Mouse (Mus musculus): ENCODE measurements at regions not wholly inside any gene's neighbourhood (a gene's known extent, or its start where the extent isn't known, plus 50 kb on each side); places are given as distances from the start of the nearest gene placed in this dataset.

DNA sequence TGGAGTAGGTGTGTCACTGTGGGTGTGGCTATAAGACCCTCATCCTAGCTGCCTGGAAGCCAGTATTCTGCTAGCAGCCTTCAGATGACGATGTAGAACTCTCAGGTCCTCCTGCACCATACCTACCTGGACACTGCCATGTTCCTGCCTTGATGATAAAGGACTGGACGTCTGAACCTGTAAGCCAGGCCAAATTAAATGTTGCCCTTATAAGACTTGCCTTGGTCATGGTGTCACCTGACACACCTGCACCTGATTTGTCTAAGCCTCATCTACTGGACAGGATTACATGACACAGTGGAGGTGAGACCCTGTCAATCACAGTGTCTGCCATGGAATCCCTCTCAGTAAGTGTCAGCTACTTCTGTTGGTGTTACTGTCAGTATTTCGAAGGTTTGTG is 92.5 kb upstream of the Pgrmc2 start:
- H3K4me1 ChIP-seq (ENCODE audit: control insufficient read depth, insufficient read depth, insufficient read length, low read length): no peaks in the 10 kb centered on the region
- no peak overlapping the region for H3K4me3 ChIP-seq (ENCODE audit: low read depth, low read length)
- no peaks in the 10 kb centered on the region for H3K27me3 ChIP-seq (ENCODE audit: control insufficient read depth, insufficient read depth, low read length)
- H3K27ac ChIP-seq (ENCODE audit: insufficient read depth, low read depth, low read length): no peak overlapping the region
- no peaks in the 10 kb centered on the region for H3K36me3 ChIP-seq (ENCODE audit: control insufficient read depth, insufficient read depth, low read length)
- TF ChIP-seq CTCF (IDR thresholded peaks at IDR 0.05; ENCODE audit: extremely low read depth, insufficient read length, insufficient replicate concordance, low read depth, low read length) (no peak), POLR2A (IDR thresholded peaks at IDR 0.05; ENCODE audit: low read depth, low read length) (no peak)
- WGBS: 93% methylated on average over 3 of the region's 3 CpGs

DNA sequence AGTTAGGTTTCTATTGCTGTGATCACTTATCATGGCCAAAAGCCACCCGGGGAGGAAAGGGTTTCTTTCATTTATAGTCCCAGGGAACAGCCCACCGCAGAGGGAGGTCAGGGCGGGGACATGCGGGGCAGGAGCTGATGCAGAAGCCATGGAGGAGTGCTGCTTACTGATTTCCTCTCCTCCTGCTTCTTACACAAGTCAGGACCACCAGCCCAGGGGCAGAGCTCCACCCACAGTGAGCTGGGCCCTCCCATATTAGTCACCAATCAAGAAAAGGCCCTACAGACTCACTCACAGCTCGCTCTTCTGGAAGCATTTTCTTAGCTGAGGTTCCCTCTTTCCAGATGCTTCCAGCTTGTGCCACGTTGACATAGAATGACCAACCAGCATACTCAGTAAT is 90.7 kb upstream of the Pgrmc2 start:
- 52% methylated on average over 6 of the region's 6 CpGs for WGBS
- TF ChIP-seq POLR2A (IDR thresholded peaks at IDR 0.05; ENCODE audit: low read depth, low read length) (no peak), CTCF (IDR thresholded peaks at IDR 0.05; ENCODE audit: extremely low read depth, insufficient read length, insufficient replicate concordance, low read depth, low read length) (no peak)
- no peaks in the 10 kb centered on the region for H3K36me3 ChIP-seq (ENCODE audit: control insufficient read depth, insufficient read depth, low read length)
- H3K27me3 ChIP-seq (ENCODE audit: control insufficient read depth, insufficient read depth, low read length): no peaks in the 10 kb centered on the region
- no peaks in the 10 kb centered on the region for H3K4me1 ChIP-seq (ENCODE audit: control insufficient read depth, insufficient read depth, insufficient read length, low read length)
- no peak overlapping the region for H3K27ac ChIP-seq (ENCODE audit: insufficient read depth, low read depth, low read length)
- no peak overlapping the region for H3K4me3 ChIP-seq (ENCODE audit: low read depth, low read length)

DNA sequence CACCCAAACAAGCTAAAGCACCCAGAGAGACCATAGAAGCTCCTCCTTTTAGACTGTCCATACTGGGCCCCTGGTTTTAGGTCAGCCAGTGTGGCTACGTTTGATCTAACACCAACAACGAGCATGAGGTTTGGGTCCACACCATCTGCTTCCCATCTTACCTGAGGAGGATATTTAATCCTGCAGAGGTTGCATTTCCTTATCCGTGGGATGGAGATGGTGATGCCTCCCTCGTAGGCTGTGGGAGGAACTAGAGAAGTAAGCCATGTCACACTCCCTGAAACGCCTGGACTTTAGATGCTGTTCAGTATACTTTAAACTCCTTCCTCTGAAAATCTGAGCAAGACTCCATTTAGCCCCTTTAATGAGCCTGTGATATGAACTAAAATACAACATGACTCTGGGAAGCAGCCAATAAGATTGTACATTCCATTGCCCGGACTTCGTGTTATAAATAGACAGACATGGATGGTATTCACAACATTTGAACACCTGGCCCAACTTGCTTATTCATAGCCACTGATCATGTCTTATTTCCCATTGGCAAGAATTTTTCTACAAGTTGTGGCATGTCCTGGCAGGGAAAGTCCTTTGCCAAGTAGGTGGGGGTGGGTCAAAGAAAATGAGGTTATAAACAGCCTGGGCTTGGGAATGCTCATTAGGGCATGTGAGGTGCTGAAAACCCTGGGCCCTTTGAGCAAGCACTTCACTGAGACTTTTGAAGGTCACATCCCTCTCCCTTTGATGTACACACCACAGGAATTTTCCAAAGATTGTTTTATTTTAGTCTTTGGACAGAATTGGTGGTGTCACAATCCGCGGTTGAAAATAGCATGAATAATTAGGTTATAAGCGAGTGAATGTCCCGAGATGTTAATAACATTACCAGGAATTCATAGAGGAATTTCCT is 89.7 kb upstream of the Pgrmc2 start:
- Histone ChIP-seq H3K4me3 (ENCODE audit: low read depth, low read length) (no peak overlapping the region), H3K27ac (ENCODE audit: insufficient read depth, low read depth, low read length) (no peak overlapping the region), H3K27me3 (ENCODE audit: control insufficient read depth, insufficient read depth, low read length) (no peaks in the 10 kb centered on the region), H3K36me3 (ENCODE audit: control insufficient read depth, insufficient read depth, low read length) (no peaks in the 10 kb centered on the region), H3K4me1 (ENCODE audit: control insufficient read depth, insufficient read depth, insufficient read length, low read length) (no peaks in the 10 kb centered on the region)
- 60% methylated on average over 11 of the region's 11 CpGs for WGBS
- no peak for TF ChIP-seq POLR2A (IDR thresholded peaks at IDR 0.05; ENCODE audit: low read depth, low read length)
- no peak for TF ChIP-seq CTCF (IDR thresholded peaks at IDR 0.05; ENCODE audit: extremely low read depth, insufficient read length, insufficient replicate concordance, low read depth, low read length)

DNA sequence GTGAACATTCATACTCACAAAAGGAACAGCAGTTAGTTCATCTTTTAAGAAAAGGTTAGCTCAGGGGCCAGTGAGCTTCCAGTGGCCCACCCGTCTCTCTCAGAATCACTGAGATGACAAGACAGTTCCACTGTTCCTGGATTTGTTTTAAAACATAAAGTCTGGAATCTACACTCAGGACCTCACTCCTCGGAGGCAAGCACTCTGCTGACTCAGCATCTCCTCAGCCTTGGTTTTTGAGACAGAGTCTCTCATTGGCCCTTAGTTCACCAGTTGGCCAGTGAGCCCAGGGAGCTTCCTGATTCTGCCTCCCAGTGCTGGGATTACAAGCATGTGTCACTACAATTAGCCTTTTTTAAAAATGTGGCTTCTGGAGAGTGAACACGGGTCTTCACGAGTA is 88.9 kb upstream of the Pgrmc2 start:
- no peak for TF ChIP-seq CTCF (IDR thresholded peaks at IDR 0.05; ENCODE audit: extremely low read depth, insufficient read length, insufficient replicate concordance, low read depth, low read length)
- no peak for TF ChIP-seq POLR2A (IDR thresholded peaks at IDR 0.05; ENCODE audit: low read depth, low read length)
- WGBS: 94% methylated on average over 4 of the region's 4 CpGs
- no peaks in the 10 kb centered on the region for H3K36me3 ChIP-seq (ENCODE audit: control insufficient read depth, insufficient read depth, low read length)
- no peak overlapping the region for H3K27ac ChIP-seq (ENCODE audit: insufficient read depth, low read depth, low read length)
- H3K27me3 ChIP-seq (ENCODE audit: control insufficient read depth, insufficient read depth, low read length): no peaks in the 10 kb centered on the region
- no peaks in the 10 kb centered on the region for H3K4me1 ChIP-seq (ENCODE audit: control insufficient read depth, insufficient read depth, insufficient read length, low read length)
- H3K4me3 ChIP-seq (ENCODE audit: low read depth, low read length): no peak overlapping the region

DNA sequence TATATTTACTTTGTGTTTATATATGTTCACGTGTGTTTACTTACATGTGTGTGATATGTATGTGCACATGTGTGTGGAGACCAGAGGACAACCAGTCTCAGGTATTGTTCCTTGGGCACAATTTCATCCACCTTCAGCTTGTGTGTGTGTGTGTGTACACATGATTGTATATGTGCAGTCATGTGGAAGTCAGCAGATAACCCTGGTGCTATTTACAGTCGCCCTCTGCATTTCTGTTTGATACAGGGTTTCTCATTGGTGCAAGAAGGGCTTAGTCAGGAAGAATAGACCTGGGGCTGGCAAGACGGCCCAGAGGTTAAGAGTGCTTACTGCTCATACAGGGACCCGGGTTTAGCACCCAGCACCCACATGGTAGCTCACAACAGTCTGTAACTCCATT is 88.5 kb upstream of the Pgrmc2 start:
- no peak for TF ChIP-seq POLR2A (IDR thresholded peaks at IDR 0.05; ENCODE audit: low read depth, low read length)
- no peak for TF ChIP-seq CTCF (IDR thresholded peaks at IDR 0.05; ENCODE audit: extremely low read depth, insufficient read length, insufficient replicate concordance, low read depth, low read length)
- Histone ChIP-seq H3K4me3 (ENCODE audit: low read depth, low read length) (no peak overlapping the region), H3K4me1 (ENCODE audit: control insufficient read depth, insufficient read depth, insufficient read length, low read length) (no peaks in the 10 kb centered on the region), H3K36me3 (ENCODE audit: control insufficient read depth, insufficient read depth, low read length) (no peaks in the 10 kb centered on the region), H3K27me3 (ENCODE audit: control insufficient read depth, insufficient read depth, low read length) (no peaks in the 10 kb centered on the region), H3K27ac (ENCODE audit: insufficient read depth, low read depth, low read length) (no peak overlapping the region)
- WGBS: 88% methylated on average over 4 of the region's 4 CpGs

DNA sequence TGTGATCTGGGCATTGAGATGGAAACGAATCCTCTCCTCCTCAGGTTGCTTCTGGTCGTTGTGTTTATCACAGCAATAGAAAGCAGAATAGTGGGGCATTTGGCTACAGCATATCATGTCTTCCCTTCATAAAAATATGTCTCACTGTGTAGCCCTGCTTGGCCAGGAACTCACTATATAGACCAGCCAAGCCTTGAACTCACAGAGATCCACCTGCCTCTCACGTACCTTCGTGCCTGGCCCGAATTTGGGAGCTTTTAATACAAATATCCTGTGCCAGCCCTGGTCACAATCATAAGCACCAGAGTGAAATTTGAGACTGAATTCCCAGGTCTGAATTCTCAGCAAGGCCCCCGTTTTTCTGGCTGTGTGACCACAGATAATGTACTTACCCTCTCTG is 87.7 kb upstream of the Pgrmc2 start:
- TF ChIP-seq CTCF (IDR thresholded peaks at IDR 0.05; ENCODE audit: extremely low read depth, insufficient read length, insufficient replicate concordance, low read depth, low read length) (no peak), POLR2A (IDR thresholded peaks at IDR 0.05; ENCODE audit: low read depth, low read length) (no peak)
- 83% methylated on average over 6 of the region's 6 CpGs for WGBS
- Histone ChIP-seq H3K4me1 (ENCODE audit: control insufficient read depth, insufficient read depth, insufficient read length, low read length) (no peaks in the 10 kb centered on the region), H3K27me3 (ENCODE audit: control insufficient read depth, insufficient read depth, low read length) (no peaks in the 10 kb centered on the region), H3K36me3 (ENCODE audit: control insufficient read depth, insufficient read depth, low read length) (no peaks in the 10 kb centered on the region), H3K4me3 (ENCODE audit: low read depth, low read length) (no peak overlapping the region), H3K27ac (ENCODE audit: insufficient read depth, low read depth, low read length) (no peak overlapping the region)

DNA sequence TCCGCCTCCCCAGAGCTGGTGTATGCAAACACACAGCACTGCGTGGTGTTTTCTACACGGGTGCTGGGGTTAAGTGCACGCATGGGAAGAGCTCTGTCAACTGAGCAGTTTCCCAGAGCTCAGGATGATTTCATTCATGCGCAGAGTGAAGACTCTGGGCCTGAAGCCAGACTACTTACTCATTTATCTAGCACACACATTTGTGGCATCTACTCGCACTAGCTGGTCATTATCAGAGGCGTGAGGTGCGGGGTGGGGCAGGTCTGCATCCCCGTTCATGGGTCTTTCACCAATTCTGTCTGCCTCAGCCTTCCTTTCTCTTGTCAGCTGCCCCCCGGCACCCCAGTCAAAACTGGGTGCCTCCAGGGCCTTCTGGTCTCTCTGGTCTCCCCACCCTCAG is 86.6 kb upstream of the Pgrmc2 start:
- no peaks in the 10 kb centered on the region for H3K4me1 ChIP-seq (ENCODE audit: control insufficient read depth, insufficient read depth, insufficient read length, low read length)
- WGBS: 63% methylated on average over 10 of the region's 10 CpGs
- no peaks in the 10 kb centered on the region for H3K27me3 ChIP-seq (ENCODE audit: control insufficient read depth, insufficient read depth, low read length)
- H3K27ac ChIP-seq (ENCODE audit: insufficient read depth, low read depth, low read length): no peak overlapping the region
- H3K4me3 ChIP-seq (ENCODE audit: low read depth, low read length): no peak overlapping the region
- no peak for TF ChIP-seq POLR2A (IDR thresholded peaks at IDR 0.05; ENCODE audit: low read depth, low read length)
- no peak for TF ChIP-seq CTCF (IDR thresholded peaks at IDR 0.05; ENCODE audit: extremely low read depth, insufficient read length, insufficient replicate concordance, low read depth, low read length)
- no peaks in the 10 kb centered on the region for H3K36me3 ChIP-seq (ENCODE audit: control insufficient read depth, insufficient read depth, low read length)
